Mouse (Mus musculus) heart, postnatal 0 days (tissue): Measurements from ENCODE around the gene AI467606. TPM values are rescaled to one million over a fixed set of nuclear protein-coding genes. Genes with fewer than 3 reads are reported as not detected.
"Not testable (repeated sequence)": the region's sequence is repeated elsewhere in the genome, so short reads cannot be mapped to it uniquely, and the experiment has no call there.

Source experiments
- ATAC-seq: fragments of 200-750 bp; cut with Nextera tagmentation; 2 replicates; pipeline ENCODE4 v1.8.0; 2017; ENCODE audit warnings: low read depth, moderate number of reproducible peaks, moderate library complexity; ENCODE audit not compliant: insufficient read depth
- DNase-seq: peaks from one replicate; pipeline ENCODE4 v3.0.0-alpha.2; 2016; ENCODE audit warnings: low spot score
- H3K27ac ChIP-seq: fragments of 300-500 bp; sonication (generic); 2 replicates; pipeline ENCODE4 v1.5.1; 2014; ENCODE audit warnings: low read depth, mild to moderate bottlenecking
- H3K27me3 ChIP-seq: fragments of 300-500 bp; sonication (generic); 2 replicates; pipeline ENCODE4 v1.6.1; 2014; ENCODE audit warnings: low read length, mixed read lengths; ENCODE audit not compliant: control insufficient read depth, insufficient read depth
- H3K36me3 ChIP-seq: fragments of 300-500 bp; sonication (generic); replicated peaks from 2 replicates; pipeline ENCODE4 v1.6.1; 2014; ENCODE audit warnings: low read length, mixed read lengths; ENCODE audit not compliant: control insufficient read depth, insufficient read depth
- H3K4me1 ChIP-seq: fragments of 300-500 bp; sonication (generic); 2 replicates; pipeline ENCODE4 v1.6.1; 2014; ENCODE audit warnings: antibody characterized with exemption; ENCODE audit not compliant: control insufficient read depth, insufficient read depth
- H3K4me2 ChIP-seq: fragments of 300-500 bp; sonication (generic); 2 replicates; pipeline ENCODE4 v1.6.1; 2014; ENCODE audit warnings: low read depth, mild to moderate bottlenecking, low read length, moderate library complexity
- H3K4me3 ChIP-seq: fragments of 300-500 bp; sonication (generic); 2 replicates; pipeline ENCODE4 v1.5.1; 2014; ENCODE audit warnings: low read depth, low read length
- H3K9ac ChIP-seq: fragments of 300-500 bp; sonication (generic); replicated peaks from 2 replicates; pipeline ENCODE4 v1.6.1; 2014; ENCODE audit warnings: low read depth, low read length, mixed read lengths
- H3K9me3 ChIP-seq: fragments of 300-500 bp; sonication (generic); replicated peaks from 2 replicates; pipeline ENCODE4 v1.6.1; 2016; ENCODE audit warnings: low read length; ENCODE audit not compliant: control insufficient read depth
- CTCF ChIP-seq: IDR thresholded peaks from 2 replicates; pipeline ENCODE4 v1.5.1; 2016; ENCODE audit warnings: antibody characterized with exemption, control low read depth, low read depth
- EP300 ChIP-seq: IDR thresholded peaks from 2 replicates; pipeline ENCODE4 v1.6.1; 2016; ENCODE audit warnings: antibody characterized with exemption, low read depth
- WGBS: fragments of 180-500 bp; shearing (Covaris S2); extraction: QIAGEN DNeasy Blood & Tissue Kit; methylation state at CpG from one replicate; pipeline ENCODE4 v1.1.7; 2014; 5-methylcytosine and 5-hydroxymethylcytosine counted together
- polyA plus RNA-seq: library from polyadenylated mRNA; unstranded; fragments of >200 nt; fragmentation: Nextera tagmentation; extraction: Ambion mirVana; gene quantifications from 2 replicates; pipeline ENCODE4 v1.2.1, GENCODE M21; 2015
- total RNA-seq: library from RNA; depleted of rRNA; stranded (reverse); fragments of >200 nt; gene quantifications from 2 replicates; pipeline ENCODE4 v1.2.3, GENCODE M21; 2014; ENCODE audit warnings: low replicate concordance

Gene AI467606
- total and polyA plus RNA-seq, 2 experiments from 2014 or later, result 0.50 to 0.94 TPM

- Histone ChIP-seq H3K36me3 (no peaks in the 10 kb centered on the region), H3K27ac (no peak overlapping the region), H3K4me1 (peaks cover 7% of the 10 kb centered on the region; the same call in 1 of the 2 replicates), H3K4me2 (no peak overlapping the region), H3K9me3 (no peaks in the 10 kb centered on the region), H3K4me3 (no peak overlapping the region), H3K27me3 (no peaks in the 10 kb centered on the region), H3K9ac (no peak overlapping the region)
- ATAC-seq (no peak), DNase-seq (no peak)
- TF ChIP-seq CTCF (no peak), EP300 (no peak)
- 41% methylated on average over 2 of the region's 2 CpGs for WGBS
Measured at GRCm38 (mm10) chr7:127082995-127083394, 8.2 kb upstream of the AI467606 start.

GRCm38 (mm10) chr7:127083689-127084088 lies 7.5 kb upstream of the AI467606 start:
- H3K9me3 ChIP-seq, result no peaks in the 10 kb centered on the region
- H3K27ac ChIP-seq, result no peak overlapping the region
- 76% methylated on average over 4 of the region's 4 CpGs for WGBS
- no peaks in the 10 kb centered on the region for H3K36me3 ChIP-seq
- no peak overlapping the region for H3K4me2 ChIP-seq
- DNase-seq (no peak), ATAC-seq (no peak)
- TF ChIP-seq EP300 (no peak), CTCF (no peak)
- H3K9ac ChIP-seq, result no peak overlapping the region
- H3K4me1 ChIP-seq, result peaks cover 7% of the 10 kb centered on the region; the same call in 1 of the 2 replicates
- H3K27me3 ChIP-seq, result no peaks in the 10 kb centered on the region
- no peak overlapping the region for H3K4me3 ChIP-seq

GRCm38 (mm10) chr7:127084794-127085193 lies 6.4 kb upstream of the AI467606 start:
- no peak for ATAC-seq
- H3K27ac ChIP-seq, result no peak overlapping the region
- H3K36me3 ChIP-seq, result no peaks in the 10 kb centered on the region
- no peaks in the 10 kb centered on the region for H3K27me3 ChIP-seq
- WGBS, result 80% methylated on average over 2 of the region's 2 CpGs
- TF ChIP-seq EP300 (no peak), CTCF (no peak)
- H3K4me1 ChIP-seq, result peaks cover 16% of the 10 kb centered on the region; the same call in 1 of the 2 replicates
- DNase-seq, result no peak
- H3K9me3 ChIP-seq, result no peaks in the 10 kb centered on the region
- H3K4me3 ChIP-seq, result no peak overlapping the region
- no peak overlapping the region for H3K9ac ChIP-seq
- H3K4me2 ChIP-seq, result no peak overlapping the region

DNA sequence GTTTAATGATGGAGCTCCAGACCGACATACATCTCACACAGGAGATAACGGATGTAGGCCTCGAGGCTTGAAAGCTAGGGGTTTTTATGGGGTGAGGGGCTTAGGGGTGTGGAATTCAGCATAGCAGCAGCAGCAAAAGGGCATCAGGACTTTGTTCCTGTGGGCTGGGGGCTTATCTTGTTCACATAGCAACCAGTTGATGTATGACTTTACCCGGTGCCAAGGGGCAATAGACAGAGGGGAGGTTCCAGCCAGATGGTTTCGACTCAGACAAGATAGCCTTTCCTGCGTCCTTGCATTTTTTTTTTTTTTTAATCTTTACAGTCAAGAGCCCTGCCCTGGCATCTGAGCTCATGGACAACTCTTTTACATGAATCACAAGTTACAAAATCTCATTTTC lies 5.4 kb upstream of the AI467606 start:
- not testable (repeated sequence) for H3K9me3 ChIP-seq, H3K4me1 ChIP-seq, H3K27ac ChIP-seq, H3K9ac ChIP-seq, ATAC-seq, H3K36me3 ChIP-seq, H3K27me3 ChIP-seq, H3K4me3 ChIP-seq, DNase-seq, H3K4me2 ChIP-seq
- WGBS, result 40% methylated on average over 6 of the region's 6 CpGs

DNA sequence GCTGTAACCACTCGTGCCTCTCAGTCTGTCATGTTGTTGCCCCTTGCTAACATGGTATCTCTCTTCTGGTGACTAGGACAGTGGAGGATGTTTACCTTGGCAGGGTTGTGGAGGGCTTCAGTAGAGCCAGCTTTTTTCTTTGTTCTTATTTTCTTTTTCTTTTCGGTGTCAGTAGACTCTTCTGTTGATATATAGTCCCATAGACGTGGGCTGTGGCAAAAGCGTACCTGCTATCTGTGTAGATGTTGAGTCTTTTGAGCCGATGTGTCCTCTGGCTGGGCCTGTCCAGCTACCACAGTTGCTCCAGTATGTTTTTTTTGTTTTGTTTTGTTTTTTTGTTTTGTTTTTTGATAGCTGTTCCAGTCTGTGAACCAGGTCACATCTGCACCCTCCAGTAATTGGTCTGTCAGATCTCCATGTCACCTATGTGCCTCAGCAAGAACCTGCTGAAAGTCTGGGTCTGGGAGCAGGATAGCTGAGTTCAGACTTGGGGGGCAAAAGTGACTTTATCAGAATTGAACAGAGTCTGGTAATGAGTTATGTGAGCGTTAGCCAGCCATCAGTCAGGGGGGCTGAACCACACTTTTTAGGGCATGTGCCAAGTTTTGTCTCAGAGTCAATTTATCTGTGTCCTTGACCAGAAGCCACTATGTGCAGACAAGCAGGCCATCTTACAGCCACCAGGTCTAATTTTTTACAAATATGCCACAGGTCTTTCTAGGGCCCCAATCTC lies 3.7 kb upstream of the AI467606 start, which contains the start of gene Zg16:
Zg16 (minus strand) TSS at position 51 of the 733 bp plus-strand sequence.
- 58% methylated on average over 6 of the region's 6 CpGs for WGBS
- H3K9me3 ChIP-seq, H3K4me2 ChIP-seq, DNase-seq, ATAC-seq, H3K27me3 ChIP-seq, H3K4me1 ChIP-seq, H3K36me3 ChIP-seq, H3K27ac ChIP-seq, H3K4me3 ChIP-seq, H3K9ac ChIP-seq: not testable (repeated sequence)

GRCm38 (mm10) chr7:127088083-127088482 lies 3.1 kb upstream of the AI467606 start:
- Histone ChIP-seq H3K4me1 (peaks cover 9% of the 10 kb centered on the region; the same call in 1 of the 2 replicates), H3K4me3 (no peak overlapping the region), H3K27ac (no peak overlapping the region), H3K9ac (no peak overlapping the region), H3K9me3 (no peaks in the 10 kb centered on the region), H3K27me3 (no peaks in the 10 kb centered on the region), H3K4me2 (no peak overlapping the region), H3K36me3 (no peaks in the 10 kb centered on the region)
- WGBS, result 86% methylated on average over 3 of the region's 3 CpGs
- ATAC-seq (no peak), DNase-seq (no peak)
- TF ChIP-seq EP300 (no peak), CTCF (no peak)
